Mouse (Mus musculus) limb, embryonic 15.5 days (tissue): Measurements from ENCODE around the gene Bmf. TPM values are rescaled to one million over a fixed set of nuclear protein-coding genes. Genes with fewer than 3 reads are reported as not detected.

Experiments
- ATAC-seq: fragments of 200-750 bp; cut with Nextera tagmentation; 2 replicates; pipeline ENCODE4 v1.8.0; 2017; ENCODE audit warnings: low read depth, moderate TSS enrichment; ENCODE audit not compliant: insufficient number of reproducible peaks, low FRiP score, low TSS enrichment
- H3K27ac ChIP-seq: fragments of 300-500 bp; sonication (generic); 2 replicates; pipeline ENCODE4 v1.5.1; 2015; ENCODE audit warnings: moderate library complexity, mild to moderate bottlenecking, inconsistent platforms
- H3K27me3 ChIP-seq: fragments of 300-500 bp; sonication (generic); 2 replicates; pipeline ENCODE4 v1.6.1; 2015; ENCODE audit warnings: inconsistent platforms
- H3K36me3 ChIP-seq: fragments of 300-500 bp; sonication (generic); 2 replicates; pipeline ENCODE4 v1.6.1; 2015; ENCODE audit warnings: inconsistent platforms
- H3K4me1 ChIP-seq: fragments of 300-500 bp; sonication (generic); 2 replicates; pipeline ENCODE4 v1.6.1; 2015; ENCODE audit warnings: inconsistent platforms
- H3K4me2 ChIP-seq: fragments of 300-500 bp; sonication (generic); 2 replicates; pipeline ENCODE4 v1.6.1; 2015; ENCODE audit warnings: mild to moderate bottlenecking, inconsistent platforms
- H3K4me3 ChIP-seq: fragments of 300-500 bp; sonication (generic); 2 replicates; pipeline ENCODE4 v1.5.1; 2015; ENCODE audit warnings: mild to moderate bottlenecking, inconsistent platforms
- H3K9ac ChIP-seq: fragments of 300-500 bp; sonication (generic); 2 replicates; pipeline ENCODE4 v1.6.1; 2015; ENCODE audit warnings: inconsistent platforms
- H3K9me3 ChIP-seq: fragments of 300-500 bp; sonication (generic); 2 replicates; pipeline ENCODE4 v1.6.1; 2016; ENCODE audit warnings: inconsistent platforms
- WGBS: fragments of 180-500 bp; shearing (Covaris S2); methylation state at CpG from one replicate; pipeline ENCODE4 v1.1.7; 2015; 5-methylcytosine and 5-hydroxymethylcytosine counted together
- polyA plus RNA-seq: library from polyadenylated mRNA; unstranded; fragments of >200 nt; fragmentation: Nextera tagmentation; extraction: Ambion mirVana; gene quantifications from 2 replicates; pipeline ENCODE4 v1.2.1, GENCODE M21; 2015

Bmf gene
- polyA plus RNA-seq, 1 experiment from 2014 or later = 5.9 TPM

DNA sequence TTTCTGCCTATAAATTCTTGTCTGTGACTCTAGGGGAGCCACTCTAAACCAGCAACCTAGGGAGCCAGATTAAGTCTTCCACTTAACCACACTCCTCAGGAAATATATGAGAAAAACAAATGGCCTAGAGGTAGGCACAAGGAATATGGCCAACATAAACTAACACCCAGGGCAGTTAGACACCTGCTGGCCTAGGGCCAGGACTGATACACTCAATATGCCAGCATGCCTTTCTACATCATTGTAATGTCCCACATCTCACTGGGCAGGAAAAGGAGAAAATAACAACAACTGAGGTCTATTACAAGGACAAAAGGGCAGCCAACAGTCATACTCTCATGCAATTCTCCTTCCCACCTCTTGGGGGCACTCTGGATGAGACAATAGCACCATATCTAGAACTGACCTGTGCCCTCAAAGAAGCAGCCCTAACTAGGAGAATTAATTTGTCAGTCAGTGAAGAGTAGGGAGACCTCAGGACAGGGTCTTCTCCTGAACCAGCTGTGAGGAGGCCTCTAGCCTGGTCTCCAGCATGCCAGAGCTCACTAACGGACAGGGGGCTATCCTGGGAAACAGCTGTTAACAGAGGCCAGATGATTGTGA lies 6.4 kb downstream of the Bmf start:
- H3K27ac ChIP-seq = peak overlapping the region; percentile 95
- WGBS = 86% methylated on average over 1 of the region's 1 CpGs
- H3K4me2 ChIP-seq = peak overlapping the region; percentile 70; the same call in 1 of the 2 replicates
- no peaks in the 10 kb centered on the region for H3K27me3 ChIP-seq
- no peak overlapping the region for H3K9ac ChIP-seq
- H3K9me3 ChIP-seq = no peaks in the 10 kb centered on the region
- H3K4me1 ChIP-seq = peaks cover 84% of the 10 kb centered on the region
- no peak overlapping the region for H3K4me3 ChIP-seq
- H3K36me3 ChIP-seq = peaks cover 5% of the 10 kb centered on the region
- no peak for ATAC-seq

DNA sequence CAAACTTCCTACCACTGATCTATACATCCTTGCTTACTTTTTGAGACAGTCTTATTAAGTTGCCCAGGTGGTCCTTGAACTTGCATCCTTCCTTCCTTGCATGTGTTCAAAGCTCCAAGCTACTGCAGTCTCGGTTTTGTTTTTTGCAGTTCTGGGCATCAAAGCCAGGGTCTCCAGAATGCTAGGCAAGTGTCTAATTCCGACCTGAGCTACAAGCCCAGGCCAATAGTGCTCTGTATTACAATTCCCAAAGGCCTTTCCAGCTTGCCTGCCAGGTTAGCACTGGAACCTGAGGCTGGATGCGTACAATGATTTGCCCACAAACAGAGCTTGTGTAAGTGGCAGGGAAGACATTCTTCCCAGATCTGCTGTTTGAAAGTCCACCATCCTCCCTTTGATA lies 7.8 kb downstream of the Bmf start:
- Histone ChIP-seq H3K9ac (no peak overlapping the region), H3K4me3 (no peak overlapping the region), H3K27ac (0 out of 2 replicates have a peak overlapping the region, but pooled peaks have one; percentile 57), H3K9me3 (no peaks in the 10 kb centered on the region), H3K36me3 (peaks cover 5% of the 10 kb centered on the region), H3K4me1 (peaks cover 80% of the 10 kb centered on the region), H3K27me3 (no peaks in the 10 kb centered on the region), H3K4me2 (no peak overlapping the region)
- ATAC-seq = no peak
- 68% methylated on average over 3 of the region's 3 CpGs for WGBS

DNA sequence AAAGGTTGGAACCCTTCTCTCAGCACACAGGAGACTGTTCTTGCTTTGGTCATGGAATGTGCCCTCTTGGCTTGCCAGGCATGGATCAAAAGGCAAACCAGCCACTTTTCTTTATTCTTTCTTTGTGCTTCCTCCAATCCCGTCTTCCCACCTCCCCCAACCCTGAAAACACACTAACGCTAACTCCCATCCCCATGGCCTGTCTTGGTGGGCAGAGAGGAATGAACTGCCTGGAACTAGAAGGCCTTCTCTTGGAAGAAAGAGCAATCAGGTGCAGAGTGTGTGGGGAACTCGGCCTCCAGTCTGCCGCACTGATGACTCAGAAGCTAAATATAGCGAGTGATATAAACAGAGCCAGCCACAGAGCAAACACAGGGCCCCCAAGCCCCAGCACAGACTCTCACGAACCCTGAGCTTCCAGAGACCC lies 8.8 kb downstream of the Bmf start:
- Histone ChIP-seq H3K27ac (peak overlapping the region; percentile 87), H3K4me1 (peaks cover 75% of the 10 kb centered on the region), H3K9me3 (no peaks in the 10 kb centered on the region), H3K27me3 (no peaks in the 10 kb centered on the region), H3K36me3 (peaks cover 5% of the 10 kb centered on the region), H3K4me2 (0 out of 2 replicates have a peak overlapping the region, but pooled peaks have one; percentile 14), H3K9ac (0 out of 2 replicates have a peak overlapping the region, but pooled peaks have one; percentile 17), H3K4me3 (no peak overlapping the region)
- no peak; the same call in 1 of the 2 replicates for ATAC-seq
- 14% methylated on average over 6 of the region's 6 CpGs for WGBS

DNA sequence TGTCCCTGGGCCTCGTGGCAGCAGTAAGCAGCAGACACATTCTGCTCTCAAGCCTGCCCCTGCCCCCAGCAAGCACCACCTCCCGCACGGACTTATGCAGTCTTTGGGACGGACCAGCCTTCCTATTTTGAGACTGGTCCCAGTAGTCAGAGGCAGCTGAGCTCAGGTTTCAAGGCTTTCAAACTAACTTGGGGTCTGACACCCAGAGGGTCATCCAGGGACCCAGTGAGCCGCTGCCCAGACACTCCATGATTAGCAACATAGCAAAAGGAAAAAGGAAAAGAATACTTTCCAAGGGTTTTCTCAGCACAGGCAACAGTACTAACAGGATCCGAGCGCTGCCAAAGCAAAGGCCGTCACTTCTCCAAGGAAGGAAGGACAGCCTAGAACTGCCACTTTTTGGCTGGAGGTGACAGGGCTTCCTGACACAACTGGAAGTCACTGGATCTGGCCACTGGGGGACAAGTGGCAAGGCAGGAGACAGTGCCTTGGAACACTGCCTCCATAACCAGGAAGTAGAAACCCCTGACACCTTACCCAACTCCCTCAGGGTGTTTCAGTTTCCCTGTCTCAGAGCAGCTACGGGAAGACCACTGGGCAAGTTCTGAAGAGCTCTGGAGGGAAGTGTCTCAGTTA lies 9.5 kb downstream of the Bmf start:
- H3K4me3 ChIP-seq = no peak overlapping the region
- no peaks in the 10 kb centered on the region for H3K9me3 ChIP-seq
- H3K4me2 ChIP-seq = no peak overlapping the region
- peaks cover 68% of the 10 kb centered on the region for H3K4me1 ChIP-seq
- 35% methylated on average over 9 of the region's 9 CpGs for WGBS
- no peaks in the 10 kb centered on the region for H3K27me3 ChIP-seq
- H3K9ac ChIP-seq = no peak overlapping the region
- H3K36me3 ChIP-seq = peaks cover 9% of the 10 kb centered on the region
- ATAC-seq = no peak
- H3K27ac ChIP-seq = peak overlapping the region; percentile 87

DNA sequence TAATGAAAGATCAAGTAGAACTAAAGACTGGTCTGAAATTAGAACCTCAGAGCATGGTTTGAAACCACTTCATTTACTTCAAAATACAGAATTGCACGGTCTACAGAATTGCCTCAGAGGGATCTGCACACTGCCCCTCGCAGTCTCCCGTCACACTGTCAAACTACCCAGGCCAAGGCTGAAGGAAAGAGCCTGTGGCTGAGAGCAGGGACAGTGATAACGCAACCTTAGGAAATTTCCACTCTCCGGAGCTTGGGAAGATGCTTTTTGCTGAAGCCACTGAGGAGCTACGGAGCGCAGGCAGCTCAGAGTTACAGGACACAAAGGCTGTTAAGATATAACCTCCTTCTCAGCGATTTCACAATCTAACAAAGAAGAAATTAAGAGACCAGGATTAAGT lies 10.4 kb downstream of the Bmf start:
- Histone ChIP-seq H3K4me1 (peaks cover 61% of the 10 kb centered on the region), H3K27ac (no peak overlapping the region), H3K4me3 (no peak overlapping the region), H3K4me2 (no peak overlapping the region), H3K9me3 (no peaks in the 10 kb centered on the region), H3K27me3 (no peaks in the 10 kb centered on the region), H3K36me3 (peaks cover 13% of the 10 kb centered on the region), H3K9ac (no peak overlapping the region)
- 88% methylated on average over 8 of the region's 8 CpGs for WGBS
- no peak for ATAC-seq

DNA sequence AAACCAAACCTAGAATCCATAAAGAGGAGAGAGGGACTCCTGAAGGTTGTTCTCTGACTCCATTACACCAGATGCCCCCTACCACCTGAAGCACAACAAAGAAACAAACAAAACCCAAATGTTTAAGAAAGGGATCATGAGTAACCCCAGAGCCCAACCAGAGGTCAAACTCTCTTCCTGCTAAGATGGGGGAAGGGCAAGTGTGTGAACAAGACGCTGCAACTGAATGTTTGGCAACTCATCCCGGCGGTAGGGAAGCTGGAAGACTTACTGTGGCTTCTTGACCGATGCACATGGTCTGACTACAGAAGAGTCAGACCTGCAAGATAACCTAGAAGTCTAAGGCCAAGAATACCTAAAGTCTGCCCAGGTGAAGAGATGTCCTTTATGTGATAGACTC lies 12.3 kb downstream of the Bmf start:
- H3K27ac ChIP-seq = 0 out of 2 replicates have a peak overlapping the region, but pooled peaks have one; percentile 27
- H3K4me1 ChIP-seq = peaks cover 60% of the 10 kb centered on the region
- H3K4me2 ChIP-seq = no peak overlapping the region
- no peaks in the 10 kb centered on the region for H3K9me3 ChIP-seq
- H3K27me3 ChIP-seq = no peaks in the 10 kb centered on the region
- 49% methylated on average over 4 of the region's 4 CpGs for WGBS
- peaks cover 13% of the 10 kb centered on the region for H3K36me3 ChIP-seq
- H3K4me3 ChIP-seq = no peak overlapping the region
- ATAC-seq = no peak
- no peak overlapping the region for H3K9ac ChIP-seq

DNA sequence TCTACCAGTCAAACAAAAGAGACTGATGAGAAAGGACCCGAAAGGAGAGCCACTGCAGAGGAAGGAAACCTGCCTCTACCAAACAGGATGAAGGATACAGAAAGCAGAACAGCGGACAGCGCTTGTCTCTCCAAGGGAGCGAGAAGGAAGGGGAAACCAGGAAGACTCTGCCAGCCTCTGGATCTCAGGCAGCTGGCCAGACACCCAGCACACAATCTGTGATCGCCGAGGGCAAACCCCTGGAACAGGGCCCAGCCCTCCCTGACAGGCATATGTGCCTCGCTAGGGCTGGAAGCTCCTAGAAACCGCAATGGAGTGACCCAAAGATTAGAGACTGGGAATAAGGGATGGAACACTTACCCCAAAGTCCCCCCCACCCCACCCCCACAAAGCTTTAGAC lies 12.9 kb downstream of the Bmf start:
- Histone ChIP-seq H3K9me3 (no peaks in the 10 kb centered on the region), H3K27ac (peak overlapping the region; percentile 0; the same call in 1 of the 2 replicates), H3K27me3 (no peaks in the 10 kb centered on the region), H3K4me1 (peaks cover 62% of the 10 kb centered on the region), H3K9ac (no peak overlapping the region), H3K4me3 (no peak overlapping the region), H3K36me3 (peaks cover 13% of the 10 kb centered on the region), H3K4me2 (no peak overlapping the region)
- no peak for ATAC-seq
- 60% methylated on average over 8 of the region's 8 CpGs for WGBS

DNA sequence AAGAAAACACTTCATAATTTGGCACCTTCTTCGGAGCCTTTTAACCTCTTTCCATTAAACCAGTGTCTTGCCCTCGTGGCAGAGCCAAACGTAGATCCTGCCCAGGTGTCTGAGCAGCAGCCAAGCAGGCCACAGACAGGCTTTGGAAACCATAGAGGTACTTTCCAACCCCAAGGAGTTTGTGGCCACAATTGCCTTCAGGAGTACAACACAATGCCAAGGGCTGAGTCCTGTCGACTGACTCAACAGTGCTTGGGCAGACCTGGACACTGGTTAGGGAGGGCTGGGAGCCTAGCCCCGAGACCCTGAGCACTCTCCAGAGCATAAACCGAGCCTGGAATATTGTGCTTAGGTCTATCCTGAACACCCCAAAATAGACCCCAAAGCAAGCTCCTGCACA lies 13.4 kb downstream of the Bmf start:
- H3K36me3 ChIP-seq = peaks cover 13% of the 10 kb centered on the region
- peaks cover 62% of the 10 kb centered on the region for H3K4me1 ChIP-seq
- H3K27ac ChIP-seq = peak overlapping the region; percentile 0; the same call in 1 of the 2 replicates
- H3K9ac ChIP-seq = no peak overlapping the region
- H3K4me2 ChIP-seq = no peak overlapping the region
- H3K4me3 ChIP-seq = no peak overlapping the region
- no peaks in the 10 kb centered on the region for H3K27me3 ChIP-seq
- H3K9me3 ChIP-seq = no peaks in the 10 kb centered on the region
- no peak for ATAC-seq
- 66% methylated on average over 6 of the region's 6 CpGs for WGBS

DNA sequence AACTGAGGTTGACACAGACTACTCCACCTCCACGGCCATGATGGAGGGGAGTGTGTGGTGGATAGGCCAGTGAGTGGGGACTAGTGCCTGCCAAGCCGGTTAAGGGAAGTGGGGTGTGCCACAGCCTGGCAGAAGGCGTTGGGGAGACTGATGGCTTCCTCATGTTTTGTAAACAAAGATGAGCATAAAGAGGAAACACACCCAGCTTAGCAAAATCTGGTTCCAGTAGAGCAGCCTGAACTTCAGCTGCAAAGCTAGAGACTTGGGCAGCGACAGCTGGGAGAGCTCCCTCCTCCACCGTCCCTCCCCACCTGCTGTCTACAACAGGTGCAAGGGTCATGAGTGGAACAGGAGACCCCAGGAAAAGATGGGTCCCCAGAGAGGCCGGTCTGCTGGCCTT lies 15.5 kb downstream of the Bmf start:
- Histone ChIP-seq H3K36me3 (peaks cover 13% of the 10 kb centered on the region), H3K9ac (no peak overlapping the region), H3K4me3 (no peak overlapping the region), H3K27me3 (no peaks in the 10 kb centered on the region), H3K4me2 (no peak overlapping the region), H3K9me3 (no peaks in the 10 kb centered on the region), H3K27ac (peak overlapping the region; percentile 80), H3K4me1 (peaks cover 67% of the 10 kb centered on the region)
- WGBS = 44% methylated on average over 6 of the region's 6 CpGs
- ATAC-seq = no peak

DNA sequence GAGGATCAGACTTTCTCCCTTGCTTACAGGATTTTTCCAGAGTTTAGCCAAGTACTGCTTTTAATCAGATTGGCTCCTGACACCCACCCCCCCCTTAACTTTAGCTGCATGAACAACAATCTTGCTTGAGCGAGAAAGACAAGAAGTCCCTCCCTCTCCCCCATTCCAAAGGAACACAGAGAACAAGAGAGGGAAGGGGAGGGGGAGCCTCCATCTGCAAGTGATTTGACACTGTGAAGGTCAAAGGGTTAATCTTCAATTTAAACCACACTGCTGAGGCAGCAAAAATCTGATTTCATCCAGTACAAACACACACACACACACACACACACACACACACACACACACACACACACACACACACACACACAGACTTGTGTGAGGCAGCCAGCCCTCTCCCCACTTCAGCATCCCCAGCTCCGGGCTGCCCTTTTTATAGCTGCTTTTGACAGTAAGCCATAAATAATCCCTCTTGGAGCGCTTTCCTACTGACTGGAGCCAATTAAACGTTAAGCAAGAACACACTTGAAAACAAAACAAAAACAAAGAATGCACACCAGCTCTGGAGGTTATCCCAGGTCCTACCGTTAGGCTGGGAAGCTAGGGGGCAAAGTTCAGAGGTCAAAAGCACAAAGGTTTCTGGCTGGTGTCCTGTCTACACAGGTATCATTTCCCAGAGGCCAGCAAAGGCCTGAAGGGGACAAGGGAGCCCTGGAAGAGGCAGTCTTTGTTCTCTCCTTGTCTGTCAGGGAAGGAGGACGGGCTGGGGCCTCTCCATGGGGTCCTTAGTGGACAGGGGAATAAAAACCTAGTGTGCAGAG lies 16.4 kb downstream of the Bmf start:
- no peak overlapping the region for H3K4me3 ChIP-seq
- WGBS = 9% methylated on average over 6 of the region's 6 CpGs
- H3K27ac ChIP-seq = peak overlapping the region; percentile 80
- no peaks in the 10 kb centered on the region for H3K27me3 ChIP-seq
- no peak overlapping the region for H3K4me2 ChIP-seq
- H3K9ac ChIP-seq = no peak overlapping the region
- no peaks in the 10 kb centered on the region for H3K9me3 ChIP-seq
- H3K36me3 ChIP-seq = peaks cover 7% of the 10 kb centered on the region; the same call in 1 of the 2 replicates
- ATAC-seq = peak; percentile 72; the same call in 1 of the 2 replicates
- peaks cover 68% of the 10 kb centered on the region for H3K4me1 ChIP-seq

DNA sequence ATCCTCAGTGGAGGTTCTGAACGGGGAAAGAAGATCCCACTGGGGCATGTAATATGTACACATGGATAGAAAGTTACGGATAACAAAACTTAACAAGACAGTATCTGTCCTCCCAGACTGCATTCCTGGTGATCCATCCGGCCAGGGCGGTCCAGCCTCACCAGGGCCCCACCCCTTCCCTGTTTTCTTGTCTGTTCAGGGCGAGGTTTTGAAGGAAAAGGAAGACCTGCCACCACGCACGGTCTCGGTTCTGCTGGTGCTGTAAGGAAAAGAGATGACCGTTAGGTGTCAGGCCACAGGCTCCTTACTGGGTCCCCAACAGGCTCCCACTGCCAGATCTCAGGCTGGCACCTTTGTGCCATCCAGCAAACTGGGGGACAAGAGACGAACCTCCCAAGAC lies 17.1 kb downstream of the Bmf start:
- no peak overlapping the region for H3K4me2 ChIP-seq
- no peak overlapping the region for H3K4me3 ChIP-seq
- no peaks in the 10 kb centered on the region for H3K27me3 ChIP-seq
- peaks cover 7% of the 10 kb centered on the region; the same call in 1 of the 2 replicates for H3K36me3 ChIP-seq
- no peaks in the 10 kb centered on the region for H3K9me3 ChIP-seq
- peak overlapping the region; percentile 80 for H3K27ac ChIP-seq
- H3K9ac ChIP-seq = no peak overlapping the region
- 26% methylated on average over 10 of the region's 10 CpGs for WGBS
- peaks cover 67% of the 10 kb centered on the region for H3K4me1 ChIP-seq
- no peak for ATAC-seq
